Mouse (Mus musculus) limb, embryonic 12.5 days (tissue): ENCODE results near the gene Tmem205. TPM values are rescaled to one million over a fixed set of nuclear protein-coding genes. Genes with fewer than 3 reads are reported as not detected.

Source experiments
- ATAC-seq: fragments of 200-750 bp; cut with Nextera tagmentation; 2 replicates; pipeline ENCODE4 v1.8.0; 2017; ENCODE audit warnings: low read depth, moderate TSS enrichment; ENCODE audit not compliant: insufficient number of reproducible peaks, insufficient read depth, low FRiP score, low TSS enrichment
- H3K27ac ChIP-seq: fragments of 300-500 bp; sonication (generic); 2 replicates; pipeline ENCODE4 v1.5.1; 2016; ENCODE audit warnings: mild to moderate bottlenecking, moderate library complexity
- H3K27me3 ChIP-seq: fragments of 300-500 bp; sonication (generic); 2 replicates; pipeline ENCODE4 v1.6.1; 2016; ENCODE audit warnings: mild to moderate bottlenecking, moderate library complexity
- H3K36me3 ChIP-seq: fragments of 300-500 bp; sonication (generic); 2 replicates; pipeline ENCODE4 v1.6.1; 2016; ENCODE audit warnings: mild to moderate bottlenecking, moderate library complexity
- H3K4me1 ChIP-seq: fragments of 300-500 bp; sonication (generic); replicated peaks from 2 replicates; pipeline ENCODE4 v1.6.1; 2016
- H3K4me2 ChIP-seq: fragments of 300-500 bp; sonication (generic); 2 replicates; pipeline ENCODE4 v1.6.1; 2016; ENCODE audit warnings: mild to moderate bottlenecking, moderate library complexity
- H3K4me3 ChIP-seq: fragments of 300-500 bp; sonication (generic); replicated peaks from 2 replicates; pipeline ENCODE4 v1.5.1; 2016; ENCODE audit warnings: mild to moderate bottlenecking
- H3K9ac ChIP-seq: fragments of 300-500 bp; sonication (generic); replicated peaks from 2 replicates; pipeline ENCODE4 v1.6.1; 2016; ENCODE audit warnings: mild to moderate bottlenecking, moderate library complexity
- H3K9me3 ChIP-seq: fragments of 300-500 bp; sonication (generic); 2 replicates; pipeline ENCODE4 v1.6.1; 2016; ENCODE audit warnings: mild to moderate bottlenecking, moderate library complexity
- WGBS: fragments of 180-500 bp; shearing (Covaris S2); methylation state at CpG from one replicate; pipeline ENCODE4 v1.1.7; 2016; 5-methylcytosine and 5-hydroxymethylcytosine counted together
- polyA plus RNA-seq: library from polyadenylated mRNA; unstranded; fragments of >200 nt; fragmentation: Nextera tagmentation; extraction: Ambion mirVana; gene quantifications from 2 replicates; pipeline ENCODE4 v1.2.1, GENCODE M21; 2016

Tmem205 gene
- polyA plus RNA-seq, 1 experiment from 2014 or later: 33.4 TPM

- WGBS: 40% methylated on average over 12 of the region's 12 CpGs
- H3K27me3 ChIP-seq: peaks cover 54% of the 10 kb centered on the region
Observed at GRCm38 (mm10) chr9:21943638-21944037, 16.3 kb upstream of the Tmem205 start.

GRCm38 (mm10) chr9:21943046-21943445 lies 15.7 kb upstream of the Tmem205 start:
- 75% methylated on average over 12 of the region's 12 CpGs for WGBS
- Histone ChIP-seq H3K4me2 (no peak overlapping the region), H3K27me3 (peaks cover 48% of the 10 kb centered on the region), H3K9me3 (no peaks in the 10 kb centered on the region), H3K27ac (no peak overlapping the region), H3K9ac (no peak overlapping the region), H3K4me1 (peaks cover 8% of the 10 kb centered on the region), H3K36me3 (peaks cover 3% of the 10 kb centered on the region; the same call in 1 of the 2 replicates), H3K4me3 (no peak overlapping the region)
- ATAC-seq: no peak

More at GRCm38 (mm10) chr9:21943638-21944037, 16.3 kb upstream of the Tmem205 start:
- H3K9me3 ChIP-seq: no peaks in the 10 kb centered on the region
- H3K36me3 ChIP-seq: peaks cover 3% of the 10 kb centered on the region; the same call in 1 of the 2 replicates
- no peak overlapping the region for H3K9ac ChIP-seq
- peaks cover 8% of the 10 kb centered on the region for H3K4me1 ChIP-seq
- no peak overlapping the region for H3K4me2 ChIP-seq
- H3K4me3 ChIP-seq: no peak overlapping the region
- ATAC-seq: no peak
- H3K27ac ChIP-seq: no peak overlapping the region

- H3K36me3 ChIP-seq: peaks cover 3% of the 10 kb centered on the region; the same call in 1 of the 2 replicates
- WGBS: 86% methylated on average over 4 of the region's 4 CpGs
- no peak overlapping the region for H3K9ac ChIP-seq
- peaks cover 4% of the 10 kb centered on the region for H3K27me3 ChIP-seq
- no peak overlapping the region for H3K4me3 ChIP-seq
- no peaks in the 10 kb centered on the region for H3K9me3 ChIP-seq
- no peak overlapping the region for H3K27ac ChIP-seq
- no peaks in the 10 kb centered on the region; the same call in 1 of the 2 replicates for H3K4me1 ChIP-seq
- ATAC-seq: no peak
- no peak overlapping the region for H3K4me2 ChIP-seq
Observed at GRCm38 (mm10) chr9:21938234-21938855, 11.0 kb upstream of the Tmem205 start.

- peak overlapping the region; percentile 63; the same call in 1 of the 2 replicates for H3K9ac ChIP-seq
- WGBS: 80% methylated on average over 4 of the region's 4 CpGs
- peaks cover 3% of the 10 kb centered on the region; the same call in 1 of the 2 replicates for H3K36me3 ChIP-seq
- peaks cover 3% of the 10 kb centered on the region; the same call in 1 of the 2 replicates for H3K27me3 ChIP-seq
- peak overlapping the region; percentile 68 for H3K4me2 ChIP-seq
- H3K9me3 ChIP-seq: no peaks in the 10 kb centered on the region
- H3K4me3 ChIP-seq: peak overlapping the region; percentile 52
- H3K27ac ChIP-seq: no peak overlapping the region
- ATAC-seq: no peak
- H3K4me1 ChIP-seq: no peaks in the 10 kb centered on the region; the same call in 1 of the 2 replicates
Observed at GRCm38 (mm10) chr9:21937711-21938175, 10.4 kb upstream of the Tmem205 start.

GRCm38 (mm10) chr9:21936692-21937570 lies 9.6 kb upstream of the Tmem205 start, which contains the start of gene Plppr2:
Gene Plppr2, plus strand, starts transcription at chr9:21937033.
- Histone ChIP-seq H3K4me3 (peak within 1 kb of the TSS; percentile 52), H3K4me2 (peak within 1 kb of the TSS; percentile 68), H3K9ac (peak within 1 kb of the TSS; percentile 63), H3K36me3 (peaks cover 3% of the 10 kb centered on the region; the same call in 1 of the 2 replicates), H3K27ac (no peak within 1 kb of the TSS), H3K9me3 (no peaks in the 10 kb centered on the region), H3K4me1 (no peaks in the 10 kb centered on the region; the same call in 1 of the 2 replicates), H3K27me3 (peaks cover 5% of the 10 kb centered on the region; the same call in 1 of the 2 replicates)
- WGBS: 3% methylated on average over 43 of the region's 43 CpGs
- peak; percentile 95 for ATAC-seq

- H3K36me3 ChIP-seq: peaks cover under 1% of the 10 kb centered on the region; the same call in 1 of the 2 replicates
- H3K27me3 ChIP-seq: peaks cover 5% of the 10 kb centered on the region; the same call in 1 of the 2 replicates
- H3K4me2 ChIP-seq: 0 out of 2 replicates have a peak overlapping the region, but pooled peaks have one; percentile 68
- no peak overlapping the region for H3K9ac ChIP-seq
- H3K27ac ChIP-seq: no peak overlapping the region
- ATAC-seq: no peak
- 83% methylated on average over 7 of the region's 7 CpGs for WGBS
- H3K9me3 ChIP-seq: no peaks in the 10 kb centered on the region
- H3K4me1 ChIP-seq: no peaks in the 10 kb centered on the region; the same call in 1 of the 2 replicates
- H3K4me3 ChIP-seq: no peak overlapping the region
Observed at GRCm38 (mm10) chr9:21935466-21936131, 8.2 kb upstream of the Tmem205 start.

- Histone ChIP-seq H3K9ac (0 out of 2 replicates have a peak overlapping the region, but pooled peaks have one; percentile 23), H3K36me3 (no peaks in the 10 kb centered on the region), H3K9me3 (no peaks in the 10 kb centered on the region), H3K4me2 (no peak overlapping the region), H3K4me1 (no peaks in the 10 kb centered on the region; the same call in 1 of the 2 replicates), H3K4me3 (no peak overlapping the region), H3K27ac (no peak overlapping the region), H3K27me3 (peaks cover 5% of the 10 kb centered on the region; the same call in 1 of the 2 replicates)
- ATAC-seq: no peak
- 88% methylated on average over 12 of the region's 12 CpGs for whole genome bisulfite sequencing
Observed at GRCm38 (mm10) chr9:21934021-21934420, 6.7 kb upstream of the Tmem205 start.

- Histone ChIP-seq H3K36me3 (no peaks in the 10 kb centered on the region), H3K27me3 (peaks cover 5% of the 10 kb centered on the region; the same call in 1 of the 2 replicates), H3K9me3 (no peaks in the 10 kb centered on the region), H3K4me3 (no peak overlapping the region), H3K4me2 (no peak overlapping the region), H3K27ac (no peak overlapping the region), H3K4me1 (no peaks in the 10 kb centered on the region; the same call in 1 of the 2 replicates), H3K9ac (no peak overlapping the region)
- 55% methylated on average over 12 of the region's 12 CpGs for WGBS
- ATAC-seq: no peak
Observed at GRCm38 (mm10) chr9:21932445-21933137, 5.2 kb upstream of the Tmem205 start.

- no peak overlapping the region for H3K27ac ChIP-seq
- ATAC-seq: no peak
- H3K4me1 ChIP-seq: no peaks in the 10 kb centered on the region
- 38% methylated on average over 2 of the region's 2 CpGs for WGBS
- no peaks in the 10 kb centered on the region for H3K36me3 ChIP-seq
- H3K4me2 ChIP-seq: no peak overlapping the region
- peaks cover 5% of the 10 kb centered on the region; the same call in 1 of the 2 replicates for H3K27me3 ChIP-seq
- no peaks in the 10 kb centered on the region for H3K9me3 ChIP-seq
- H3K9ac ChIP-seq: no peak overlapping the region
- H3K4me3 ChIP-seq: no peak overlapping the region
Observed at GRCm38 (mm10) chr9:21932006-21932405, 4.7 kb upstream of the Tmem205 start.

- ATAC-seq: no peak
- WGBS: 83% methylated on average over 3 of the region's 3 CpGs
- no peak overlapping the region for H3K9ac ChIP-seq
Observed at GRCm38 (mm10) chr9:21929208-21929607, 1.9 kb upstream of the Tmem205 start.

More at GRCm38 (mm10) chr9:21929208-21929607, 1.9 kb upstream of the Tmem205 start:
- Histone ChIP-seq H3K27ac (no peak overlapping the region), H3K4me3 (no peak overlapping the region), H3K4me2 (no peak overlapping the region), H3K9me3 (no peaks in the 10 kb centered on the region), H3K27me3 (peaks cover 5% of the 10 kb centered on the region; the same call in 1 of the 2 replicates), H3K4me1 (peaks cover 11% of the 10 kb centered on the region), H3K36me3 (peaks cover 9% of the 10 kb centered on the region)
